Mouse (Mus musculus) hindbrain, embryonic 16.5 days (tissue): ENCODE results near the gene Tmod3. TPM values are rescaled to one million over a fixed set of nuclear protein-coding genes. Genes with fewer than 3 reads are reported as not detected.

Source experiments
- ATAC-seq: fragments of 200-750 bp; cut with Nextera tagmentation; 2 replicates; pipeline ENCODE4 v1.8.0; 2017; ENCODE audit warnings: moderate TSS enrichment, moderate library complexity
- H3K27ac ChIP-seq: fragments of 300-500 bp; sonication (generic); 2 replicates; pipeline ENCODE4 v1.5.1; 2014; ENCODE audit warnings: low read depth, mild to moderate bottlenecking, control low read depth, low read length, moderate library complexity
- H3K27me3 ChIP-seq: fragments of 300-500 bp; sonication (generic); replicated peaks from 2 replicates; pipeline ENCODE4 v1.6.1; 2014; ENCODE audit warnings: low read length; ENCODE audit not compliant: control insufficient read depth, insufficient read depth
- H3K36me3 ChIP-seq: fragments of 300-500 bp; sonication (generic); 2 replicates; pipeline ENCODE4 v1.6.1; 2014; ENCODE audit warnings: mild to moderate bottlenecking, low read length, moderate library complexity, mixed read lengths; ENCODE audit not compliant: control insufficient read depth, insufficient read depth
- H3K4me1 ChIP-seq: fragments of 300-500 bp; sonication (generic); 2 replicates; pipeline ENCODE4 v1.6.1; 2014; ENCODE audit warnings: low read depth, low read length; ENCODE audit not compliant: control insufficient read depth, insufficient read depth
- H3K4me2 ChIP-seq: fragments of 300-500 bp; sonication (generic); 2 replicates; pipeline ENCODE4 v1.6.1; 2014; ENCODE audit warnings: mild to moderate bottlenecking, low read length, control low read depth, moderate library complexity
- H3K4me3 ChIP-seq: fragments of 300-500 bp; sonication (generic); 2 replicates; pipeline ENCODE4 v1.5.1; 2014; ENCODE audit warnings: mild to moderate bottlenecking, low read length, control low read depth, moderate library complexity
- H3K9ac ChIP-seq: fragments of 300-500 bp; sonication (generic); 2 replicates; pipeline ENCODE4 v1.6.1; 2014; ENCODE audit warnings: low read depth, mild to moderate bottlenecking, control low read depth, low read length, moderate library complexity
- H3K9me3 ChIP-seq: fragments of 300-500 bp; sonication (generic); 2 replicates; pipeline ENCODE4 v1.6.1; 2014; ENCODE audit warnings: mild to moderate bottlenecking, low read length, moderate library complexity; ENCODE audit not compliant: control insufficient read depth
- WGBS: fragments of 180-500 bp; shearing (Covaris S2); extraction: QIAGEN DNeasy Blood & Tissue Kit; methylation state at CpG from one replicate; pipeline ENCODE4 v1.1.7; 2014; 5-methylcytosine and 5-hydroxymethylcytosine counted together
- polyA plus RNA-seq: library from polyadenylated mRNA; unstranded; fragments of >200 nt; fragmentation: Nextera tagmentation; extraction: Ambion mirVana; gene quantifications from 2 replicates; pipeline ENCODE4 v1.2.1, GENCODE M21; 2015

Tmod3 gene
- polyA plus RNA-seq, 1 experiment from 2014 or later, result 79.5 TPM

- no peak for ATAC-seq
- H3K4me3 ChIP-seq, result no peak overlapping the region
- 84% methylated on average over 13 of the region's 13 CpGs for WGBS
- H3K4me2 ChIP-seq, result no peak overlapping the region
- H3K27me3 ChIP-seq, result no peaks in the 10 kb centered on the region
- H3K9me3 ChIP-seq, result no peaks in the 10 kb centered on the region
- no peaks in the 10 kb centered on the region for H3K36me3 ChIP-seq
- no peak overlapping the region for H3K27ac ChIP-seq
- peaks cover 17% of the 10 kb centered on the region for H3K4me1 ChIP-seq
- no peak overlapping the region for H3K9ac ChIP-seq
Measured at GRCm38 (mm10) chr9:75561040-75561669, 1.7 kb upstream of the Tmod3 start.

- no peaks in the 10 kb centered on the region for H3K27me3 ChIP-seq
- no peak overlapping the region for H3K4me3 ChIP-seq
- H3K4me1 ChIP-seq, result peaks cover 17% of the 10 kb centered on the region
- H3K4me2 ChIP-seq, result peak overlapping the region; percentile 74
- no peaks in the 10 kb centered on the region for H3K36me3 ChIP-seq
- no peak overlapping the region for H3K27ac ChIP-seq
- no peak for ATAC-seq
- H3K9ac ChIP-seq, result no peak overlapping the region
- no peaks in the 10 kb centered on the region for H3K9me3 ChIP-seq
Measured at GRCm38 (mm10) chr9:75560353-75560752, 896 bp upstream of the Tmod3 start.

- Histone ChIP-seq H3K27me3 (no peaks in the 10 kb centered on the region), H3K9ac (peak overlapping the region; percentile 88), H3K4me2 (peak overlapping the region; percentile 74), H3K4me3 (peak overlapping the region; percentile 94), H3K36me3 (no peaks in the 10 kb centered on the region), H3K27ac (peak overlapping the region; percentile 81), H3K9me3 (no peaks in the 10 kb centered on the region), H3K4me1 (peaks cover 17% of the 10 kb centered on the region)
- under 1% methylated on average over 47 of the region's 47 CpGs for WGBS
- ATAC-seq, result peak; percentile 85
Measured at GRCm38 (mm10) chr9:75558812-75559511, 495 bp downstream of the Tmod3 start.

- peak overlapping the region; percentile 88 for H3K9ac ChIP-seq
- ATAC-seq, result no peak
- H3K27ac ChIP-seq, result no peak overlapping the region
- peak overlapping the region; percentile 94 for H3K4me3 ChIP-seq
- no peaks in the 10 kb centered on the region for H3K9me3 ChIP-seq
- H3K27me3 ChIP-seq, result no peaks in the 10 kb centered on the region
- WGBS, result 28% methylated on average over 3 of the region's 3 CpGs
- no peaks in the 10 kb centered on the region for H3K36me3 ChIP-seq
- peak overlapping the region; percentile 74 for H3K4me2 ChIP-seq
- peaks cover 17% of the 10 kb centered on the region for H3K4me1 ChIP-seq
Measured at GRCm38 (mm10) chr9:75558360-75558759, 1.1 kb downstream of the Tmod3 start.

- Histone ChIP-seq H3K27me3 (no peaks in the 10 kb centered on the region), H3K36me3 (no peaks in the 10 kb centered on the region), H3K9me3 (peaks cover 4% of the 10 kb centered on the region; the same call in 1 of the 2 replicates), H3K27ac (no peak overlapping the region), H3K4me3 (no peak overlapping the region), H3K9ac (no peak overlapping the region), H3K4me2 (no peak overlapping the region), H3K4me1 (peaks cover 12% of the 10 kb centered on the region)
- no peak for ATAC-seq
- WGBS, result 69% methylated on average over 4 of the region's 4 CpGs
Measured at GRCm38 (mm10) chr9:75553719-75554118, 5.7 kb downstream of the Tmod3 start.

GRCm38 (mm10) chr9:75551342-75551741, 8.1 kb downstream of the Tmod3 start:
- Histone ChIP-seq H3K4me2 (no peak overlapping the region), H3K9ac (no peak overlapping the region), H3K27me3 (no peaks in the 10 kb centered on the region), H3K36me3 (no peaks in the 10 kb centered on the region), H3K4me1 (0 out of 2 replicates have a peak, but pooled peaks cover 2% of the 10 kb centered on the region), H3K9me3 (peaks cover 4% of the 10 kb centered on the region; the same call in 1 of the 2 replicates), H3K27ac (no peak overlapping the region), H3K4me3 (no peak overlapping the region)
- peak; percentile 21; the same call in 1 of the 2 replicates for ATAC-seq
- 38% methylated on average over 5 of the region's 5 CpGs for WGBS

GRCm38 (mm10) chr9:75549010-75549409, 10.4 kb downstream of the Tmod3 start:
- no peak for ATAC-seq
- Histone ChIP-seq H3K4me1 (0 out of 2 replicates have a peak, but pooled peaks cover 2% of the 10 kb centered on the region), H3K27ac (no peak overlapping the region), H3K27me3 (no peaks in the 10 kb centered on the region), H3K9ac (no peak overlapping the region), H3K4me2 (no peak overlapping the region), H3K4me3 (no peak overlapping the region), H3K9me3 (peaks cover 4% of the 10 kb centered on the region; the same call in 1 of the 2 replicates), H3K36me3 (no peaks in the 10 kb centered on the region)
- WGBS, result 60% methylated on average over 8 of the region's 8 CpGs

GRCm38 (mm10) chr9:75546885-75547553, 12.4 kb downstream of the Tmod3 start:
- H3K4me1 ChIP-seq, result 0 out of 2 replicates have a peak, but pooled peaks cover 2% of the 10 kb centered on the region
- no peak overlapping the region for H3K9ac ChIP-seq
- no peaks in the 10 kb centered on the region for H3K27me3 ChIP-seq
- no peak overlapping the region for H3K4me3 ChIP-seq
- H3K9me3 ChIP-seq, result peaks cover 4% of the 10 kb centered on the region; the same call in 1 of the 2 replicates
- H3K4me2 ChIP-seq, result no peak overlapping the region
- no peak for ATAC-seq
- H3K27ac ChIP-seq, result no peak overlapping the region
- H3K36me3 ChIP-seq, result no peaks in the 10 kb centered on the region
- 86% methylated on average over 12 of the region's 12 CpGs for WGBS

GRCm38 (mm10) chr9:75545514-75545913, 13.9 kb downstream of the Tmod3 start:
- ATAC-seq, result no peak
- H3K27me3 ChIP-seq, result no peaks in the 10 kb centered on the region
- H3K27ac ChIP-seq, result no peak overlapping the region
- H3K9me3 ChIP-seq, result peaks cover 1% of the 10 kb centered on the region; the same call in 1 of the 2 replicates
- no peaks in the 10 kb centered on the region for H3K36me3 ChIP-seq
- no peak overlapping the region for H3K9ac ChIP-seq
- no peak overlapping the region for H3K4me3 ChIP-seq
- WGBS, result 87% methylated on average over 8 of the region's 8 CpGs
- H3K4me2 ChIP-seq, result no peak overlapping the region
- H3K4me1 ChIP-seq, result no peaks in the 10 kb centered on the region
